ENCODE assay signal across 8 mouse cellular contexts in genomic region chr10:58394170-58394569, GRCm38 (mm10). TPM values are rescaled to one million over a fixed set of nuclear protein-coding genes. Genes with fewer than 3 reads are reported as not detected.
A peak's percentile ranks its signal among the peaks of the same experiment; 100 is the strongest.
DNase-seq lines count a peak whose midpoint lies in the region; ATAC-seq lines count a peak whose summit lies in the region.

No protein-coding gene starts in this region.

- H3K27ac ChIP-seq in forebrain, embryonic 13.5 days: no peak overlapping the region

- intact Hi-C loops in heart, postnatal 10 days (cut with DNase I): loop anchor here (2.0 kb wide), 1 partner anchor 15 kb away; no protein-coding TSS in a partner anchor

- DNase-seq in R1 (ENCODE audit: low read depth, low spot score): peak; percentile 14
- peak; percentile 13 to 50 for DNase-seq in adrenal gland, postnatal 4 days (ENCODE audit: low spot score in 2 of 2)
- peak; percentile 90 to 91 for DNase-seq in heart, postnatal 10 days
- peak; percentile 62 to 81 for DNase-seq in lung, adult 18-20 months
- DNase-seq in T-cell, adult 2 months (ENCODE audit: low spot score): no peak
- no peak for DNase-seq in thymus, postnatal 25 days
- no peak for DNase-seq in frontal cortex, postnatal 36 days (ENCODE audit: low spot score in 2 of 2)

- peaks cover 3% of the 10 kb centered on the region for H3K36me3 ChIP-seq in forebrain, embryonic 13.5 days (ENCODE audit: poor library complexity, severe bottlenecking)

- no peaks in the 10 kb centered on the region for H3K9me3 ChIP-seq in forebrain, embryonic 13.5 days (replicated peaks)

- no peaks in the 10 kb centered on the region for H3K27me3 ChIP-seq in forebrain, embryonic 13.5 days

- 77% methylated on average over 10 of the region's 10 CpGs for WGBS in forebrain, embryonic 13.5 days

- no peak overlapping the region for H3K4me3 ChIP-seq in forebrain, embryonic 13.5 days

- no peak overlapping the region for H3K4me2 ChIP-seq in forebrain, embryonic 13.5 days

- H3K4me1 ChIP-seq in forebrain, embryonic 13.5 days: 0 out of 2 replicates have a peak, but pooled peaks cover 4% of the 10 kb centered on the region

- H3K9ac ChIP-seq in forebrain, embryonic 13.5 days: no peak overlapping the region

- ATAC-seq in forebrain, embryonic 13.5 days: no peak

RNA-seq across cellular contexts. Expression of gene Ranbp2, which starts 52.5 kb away (rescaled TPM):
- total RNA-seq in adrenal gland, postnatal 4 days (2021): 10 to 100 TPM; 69.2 to 80.6 TPM
- 10 to 100 TPM; 56.6 to 59.4 TPM for total RNA-seq in heart, postnatal 10 days (2021)
- polyA plus RNA-seq in forebrain, embryonic 13.5 days (2015; fragmentation: Nextera tagmentation; extraction: Ambion mirVana): 20.2 and 23.3 TPM in 2 replicates

Comparison
In these comparisons a context has a peak if more than half of its experiments do, and no peak if none do; other contexts are left out.
1. DNase-seq: peak in R1 (single experiment), adrenal gland, postnatal 4 days (2 of 2), heart, postnatal 10 days (2 of 2) and lung, adult 18-20 months (2 of 2); none in T-cell, adult 2 months (single experiment), thymus, postnatal 25 days (single experiment) and frontal cortex, postnatal 36 days (0 of 2).